Mouse (Mus musculus) ES-Bruce4 (cell line): ENCODE data around the gene Acsl6. TPM values are rescaled to one million over a fixed set of nuclear protein-coding genes. Genes with fewer than 3 reads are reported as not detected.

Experiments
- H3K27ac ChIP-seq: 2 replicates; pipeline ENCODE4 v1.5.1; 2012; ENCODE audit warnings: low read length, inconsistent platforms; ENCODE audit not compliant: insufficient read depth
- H3K27me3 ChIP-seq: 2 replicates; pipeline ENCODE4 v1.6.1; 2012; ENCODE audit warnings: mild to moderate bottlenecking, low read length, inconsistent platforms; ENCODE audit not compliant: control insufficient read depth, poor library complexity, insufficient read depth, severe bottlenecking
- H3K36me3 ChIP-seq: 2 replicates; pipeline ENCODE4 v1.6.1; 2012; ENCODE audit warnings: inconsistent platforms, mild to moderate bottlenecking, low read length, moderate library complexity; ENCODE audit not compliant: control insufficient read depth, poor library complexity, insufficient read depth, severe bottlenecking
- H3K4me1 ChIP-seq: one replicate; pipeline ENCODE4 v1.8.1; 2011; ENCODE audit warnings: low read length; ENCODE audit not compliant: control insufficient read depth, insufficient read depth
- H3K4me3 ChIP-seq: 2 replicates; pipeline ENCODE4 v1.5.1; 2011; ENCODE audit warnings: low read depth, mild to moderate bottlenecking, low read length
- H3K9ac ChIP-seq: 2 replicates; pipeline ENCODE4 v1.6.1; 2012; ENCODE audit warnings: low read depth, mild to moderate bottlenecking, inconsistent platforms; ENCODE audit not compliant: poor library complexity, severe bottlenecking
- H3K9me3 ChIP-seq: replicated peaks from 2 replicates; pipeline ENCODE4 v1.6.1; 2012; ENCODE audit warnings: mild to moderate bottlenecking, low read length, inconsistent platforms; ENCODE audit not compliant: control insufficient read depth, poor library complexity, insufficient read depth, severe bottlenecking
- CTCF ChIP-seq: IDR thresholded peaks from one replicate; pipeline ENCODE4 v1.8.1; 2011; ENCODE audit warnings: low read depth, low read length
- EP300 ChIP-seq: IDR thresholded peaks from 2 replicates; pipeline ENCODE4 v1.6.1; 2011; ENCODE audit warnings: low read depth, low read length; ENCODE audit not compliant: insufficient read depth
- POLR2A ChIP-seq: IDR thresholded peaks from one replicate; pipeline ENCODE4 v1.8.1; 2011; ENCODE audit warnings: low read length; ENCODE audit not compliant: insufficient read depth
- polyA plus RNA-seq: library from polyadenylated mRNA; stranded (reverse); fragments of >200 nt; gene quantifications from 2 replicates; pipeline ENCODE4 v1.2.4, GENCODE M21; 2011; ENCODE audit warnings: low read depth; ENCODE audit not compliant: missing spikeins, insufficient read depth, insufficient read length

Acsl6 gene
- polyA plus RNA-seq: 3.1 and 3.4 TPM in 2 replicates

DNA sequence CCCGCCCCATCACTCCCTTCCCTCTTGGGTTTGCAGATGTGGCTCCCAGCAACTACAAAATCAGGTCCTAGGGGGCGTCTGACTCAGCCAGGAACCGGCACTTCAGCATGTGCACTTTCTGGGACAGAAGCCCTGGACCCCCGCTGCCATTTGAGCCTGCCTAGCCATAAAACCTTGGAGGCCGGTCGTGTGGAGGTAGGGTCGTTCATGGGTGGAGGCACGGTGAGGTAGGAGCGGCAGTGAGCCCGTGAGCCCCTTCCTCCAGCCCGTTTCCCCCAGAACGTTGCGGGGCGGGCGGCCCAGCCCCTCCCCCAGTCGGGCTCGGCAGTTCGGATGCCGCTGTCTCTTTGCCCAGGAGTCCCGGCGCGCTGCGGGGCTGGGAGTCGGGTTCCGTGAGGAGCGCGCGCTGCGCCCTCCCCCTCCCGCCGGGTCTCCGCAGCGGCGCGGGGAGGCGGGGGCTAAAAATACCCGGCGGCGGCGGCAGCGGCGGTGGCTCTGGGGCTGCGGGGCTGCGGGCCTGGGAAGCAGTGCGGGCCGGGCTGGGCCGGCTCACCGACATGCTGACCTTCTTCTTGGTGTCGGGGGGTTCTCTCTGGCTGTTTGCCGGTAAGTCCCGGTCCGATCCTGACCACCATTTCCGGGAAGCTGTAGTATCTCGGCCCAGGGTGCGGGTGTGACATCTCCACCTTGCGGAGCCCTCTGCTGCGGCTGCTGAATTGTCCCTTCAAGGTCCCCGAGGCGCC, at the start of gene Acsl6:
Acsl6 (plus strand) TSS at position 71 of the 743 bp plus-strand sequence.
- Histone ChIP-seq H3K4me1 (peaks cover 2% of the 10 kb centered on the region), H3K9ac (peak within 1 kb of the TSS; percentile 71), H3K27ac (no peak within 1 kb of the TSS), H3K4me3 (peak within 1 kb of the TSS; percentile 86), H3K36me3 (no peaks in the 10 kb centered on the region), H3K9me3 (no peaks in the 10 kb centered on the region), H3K27me3 (no peaks in the 10 kb centered on the region)
- TF ChIP-seq POLR2A: no peak
- no peak for TF ChIP-seq EP300
- no peak for TF ChIP-seq CTCF

DNA sequence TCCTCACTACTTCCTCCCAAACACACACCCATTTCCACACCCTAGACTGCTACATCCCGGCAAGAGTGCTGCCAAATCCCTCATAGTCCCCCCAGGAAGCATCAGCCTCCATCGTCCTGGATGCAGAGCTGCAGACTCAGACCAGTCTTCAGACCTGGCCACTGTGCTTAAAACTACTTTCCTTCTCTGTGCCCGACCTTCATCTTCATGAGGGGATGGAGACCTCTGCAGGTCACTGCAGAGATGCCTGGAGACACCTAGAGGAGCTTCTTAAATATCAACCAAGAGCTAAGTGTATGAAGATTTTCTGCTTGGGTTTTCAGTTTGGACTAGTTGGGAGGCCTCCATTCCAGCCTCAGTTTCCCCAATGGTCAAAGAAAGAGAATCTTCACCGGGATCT, 49.5 kb upstream of the Acsl6 start:
- Histone ChIP-seq H3K9me3 (no peaks in the 10 kb centered on the region), H3K9ac (no peak overlapping the region), H3K27ac (no peak overlapping the region), H3K4me1 (no peaks in the 10 kb centered on the region), H3K36me3 (no peaks in the 10 kb centered on the region), H3K27me3 (no peaks in the 10 kb centered on the region), H3K4me3 (no peak overlapping the region)
- TF ChIP-seq POLR2A (no peak), CTCF (no peak), EP300 (no peak)

DNA sequence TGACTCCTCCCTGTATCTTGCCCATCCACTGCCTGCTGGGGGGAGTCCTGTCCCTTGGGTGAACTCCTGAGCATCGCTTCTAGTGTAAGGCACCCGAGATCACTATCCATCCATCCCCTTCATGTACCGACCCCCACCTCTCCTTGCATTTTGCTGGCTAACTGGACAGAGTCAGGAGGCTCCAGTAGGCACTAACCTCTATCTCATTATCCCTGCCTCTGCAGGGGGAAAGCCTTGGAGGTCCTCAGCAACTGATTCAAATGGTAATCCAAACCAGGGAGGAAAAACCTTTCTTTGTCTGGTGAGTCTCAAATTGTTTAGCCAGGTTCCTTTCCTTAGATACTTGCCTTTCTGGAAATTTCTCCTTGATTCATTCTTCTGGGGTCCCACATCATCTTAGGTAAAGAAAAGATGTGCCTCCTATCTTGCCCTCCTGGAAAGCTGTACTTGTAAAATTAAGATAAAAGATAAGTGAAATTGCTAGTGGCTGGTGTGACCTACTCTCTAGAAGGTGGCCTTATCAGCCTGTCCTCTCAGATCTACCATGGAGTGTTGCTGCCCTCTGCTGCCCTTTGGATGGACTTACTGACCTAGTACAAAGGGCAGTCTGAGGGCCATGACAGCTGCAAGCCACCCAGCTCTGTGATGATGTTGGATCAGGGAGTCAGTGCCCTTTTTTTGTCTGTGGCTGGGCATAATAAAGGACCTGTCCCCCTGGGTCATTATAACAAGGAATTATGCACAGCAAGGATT, 46.8 kb upstream of the Acsl6 start:
- Histone ChIP-seq H3K9me3 (no peaks in the 10 kb centered on the region), H3K4me1 (no peaks in the 10 kb centered on the region), H3K9ac (no peak overlapping the region), H3K27ac (no peak overlapping the region), H3K4me3 (no peak overlapping the region), H3K36me3 (no peaks in the 10 kb centered on the region), H3K27me3 (no peaks in the 10 kb centered on the region)
- TF ChIP-seq POLR2A (no peak), CTCF (peak; percentile 59)

DNA sequence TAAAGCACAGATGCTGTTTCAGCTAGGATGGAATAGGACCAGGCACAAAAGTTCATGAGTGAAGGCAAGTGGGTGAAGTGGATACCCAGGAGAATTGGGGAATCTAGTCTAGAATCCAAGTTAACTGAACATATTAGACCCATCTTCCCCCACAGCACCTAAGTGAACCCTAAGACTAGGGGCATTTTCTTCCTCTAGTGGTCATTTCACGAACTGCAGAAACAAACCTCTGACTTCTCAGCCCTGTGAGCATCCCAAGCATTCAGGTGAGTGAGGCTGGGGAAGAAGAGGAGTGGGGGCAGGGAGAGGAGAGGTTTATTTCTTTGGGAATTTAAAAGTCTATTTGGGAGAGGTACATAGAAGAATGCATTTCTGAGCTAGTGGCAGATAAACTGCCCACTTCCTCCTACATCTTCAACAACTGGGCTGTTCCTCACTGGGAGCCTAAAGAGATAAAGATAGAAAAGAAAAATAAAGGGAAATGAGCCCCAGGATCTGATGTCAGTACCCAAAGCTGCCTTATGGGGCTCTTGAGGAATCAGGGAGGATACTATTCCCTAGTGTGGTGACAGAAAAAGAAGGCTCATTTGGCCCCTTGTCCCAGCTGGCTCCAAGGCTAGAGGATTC, 40.1 kb upstream of the Acsl6 start:
- TF ChIP-seq EP300 (no peak), POLR2A (no peak), CTCF (no peak)
- no peaks in the 10 kb centered on the region for H3K4me1 ChIP-seq
- no peak overlapping the region for H3K4me3 ChIP-seq
- H3K9me3 ChIP-seq: no peaks in the 10 kb centered on the region
- H3K27ac ChIP-seq: no peak overlapping the region
- H3K9ac ChIP-seq: no peak overlapping the region
- no peaks in the 10 kb centered on the region for H3K27me3 ChIP-seq
- H3K36me3 ChIP-seq: no peaks in the 10 kb centered on the region

DNA sequence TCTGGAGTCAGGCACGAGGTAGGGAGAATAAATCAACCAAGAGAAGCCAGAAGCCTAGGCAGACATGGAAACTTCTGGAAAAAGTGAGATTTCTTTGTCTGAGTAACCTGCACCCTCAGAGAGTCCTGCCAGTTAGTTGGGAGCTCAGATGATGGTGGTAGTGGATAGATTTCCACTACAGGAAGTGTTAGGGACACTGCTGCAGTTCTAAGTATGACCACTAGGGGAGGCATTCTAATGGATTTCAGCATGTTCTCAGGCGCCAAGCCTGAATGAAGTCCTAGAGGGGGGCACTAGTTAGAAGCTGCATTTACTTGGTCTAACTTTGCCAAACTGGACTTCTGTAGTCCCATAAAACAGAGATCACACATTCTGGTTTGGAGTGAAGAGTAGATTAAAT, 39.1 kb upstream of the Acsl6 start:
- no peak overlapping the region for H3K4me3 ChIP-seq
- H3K27ac ChIP-seq: no peak overlapping the region
- no peaks in the 10 kb centered on the region for H3K27me3 ChIP-seq
- no peaks in the 10 kb centered on the region for H3K4me1 ChIP-seq
- H3K36me3 ChIP-seq: no peaks in the 10 kb centered on the region
- no peak overlapping the region for H3K9ac ChIP-seq
- H3K9me3 ChIP-seq: no peaks in the 10 kb centered on the region
- no peak for TF ChIP-seq POLR2A
- no peak for TF ChIP-seq EP300
- no peak for TF ChIP-seq CTCF

DNA sequence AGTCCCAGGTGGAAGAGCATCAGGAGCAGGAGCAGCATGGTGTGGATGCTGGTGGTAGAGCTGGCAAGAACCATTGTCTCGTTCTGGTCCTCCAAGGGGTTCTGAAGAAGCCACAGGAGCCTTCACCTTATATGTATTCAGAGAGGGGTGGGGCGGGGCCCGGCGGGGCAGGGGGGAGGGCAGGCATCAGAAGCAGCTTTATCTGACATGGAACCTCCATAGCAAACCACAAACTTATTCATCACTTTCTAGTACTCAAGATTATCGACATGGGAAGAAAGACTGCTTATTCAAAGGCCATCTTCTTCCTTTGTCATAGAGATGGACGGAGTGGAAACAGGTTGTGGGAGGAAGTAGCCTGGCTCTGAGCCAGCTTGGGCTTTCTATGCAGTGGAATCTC, 36.4 kb upstream of the Acsl6 start, which contains the start of gene Il3:
Il3 (minus strand) TSS at position 101 of the 400 bp plus-strand sequence.
- no peak within 1 kb of the TSS for H3K27ac ChIP-seq
- no peaks in the 10 kb centered on the region for H3K36me3 ChIP-seq
- no peaks in the 10 kb centered on the region for H3K9me3 ChIP-seq
- H3K27me3 ChIP-seq: no peaks in the 10 kb centered on the region
- TF ChIP-seq POLR2A (no peak), EP300 (no peak), CTCF (no peak)
- no peaks in the 10 kb centered on the region for H3K4me1 ChIP-seq
- no peak within 1 kb of the TSS for H3K9ac ChIP-seq
- no peak within 1 kb of the TSS for H3K4me3 ChIP-seq
